Mouse (Mus musculus) heart, postnatal 36 days (tissue): ENCODE data around the gene Olfm2. TPM values are rescaled to one million over a fixed set of nuclear protein-coding genes. Genes with fewer than 3 reads are reported as not detected.
A peak's percentile ranks its signal among the peaks of the same experiment; 100 is the strongest.
"Not testable (repeated sequence)": the region's sequence is repeated elsewhere in the genome, so short reads cannot be mapped to it uniquely, and the experiment has no call there.

Experiments
- DNase-seq, 2 experiments: peaks; one replicate each; pipeline ENCODE4 v3.0.0; 2021 to 2022
- intact Hi-C: fragments of 180-260 bp; cut with DNase I; formaldehyde crosslinking; loops from one replicate; pipeline ENCODE4 v1.15.1; 2025
- total RNA-seq, 2 experiments: library from RNA; stranded (reverse); gene quantifications; 2 replicates each; pipeline ENCODE4 v1.2.3; 2021

Gene Olfm2
- total RNA-seq, 2 experiments from 2014 or later: 0.19 to 0.31 TPM

DNA sequence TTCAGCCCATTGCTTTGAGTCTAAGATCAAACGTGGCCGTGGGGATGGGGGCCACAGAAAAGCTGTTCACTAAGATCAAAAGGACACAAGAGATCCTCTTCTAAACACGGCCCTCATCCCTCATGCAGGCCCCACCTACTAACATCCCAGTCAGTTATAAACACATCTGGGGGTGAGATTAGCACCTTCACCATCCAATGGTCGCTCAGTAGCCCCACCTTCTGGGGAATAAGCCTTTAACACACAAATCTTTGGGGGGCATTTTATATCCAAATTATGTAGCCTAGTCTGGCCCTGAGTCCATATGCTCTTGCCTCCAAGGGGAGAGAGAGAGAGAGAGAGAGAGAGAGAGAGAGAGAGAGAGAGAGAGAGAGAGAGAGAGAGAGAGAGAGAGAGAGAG, 40.2 kb downstream of the Olfm2 start:
- intact Hi-C loops: no loop called here

DNA sequence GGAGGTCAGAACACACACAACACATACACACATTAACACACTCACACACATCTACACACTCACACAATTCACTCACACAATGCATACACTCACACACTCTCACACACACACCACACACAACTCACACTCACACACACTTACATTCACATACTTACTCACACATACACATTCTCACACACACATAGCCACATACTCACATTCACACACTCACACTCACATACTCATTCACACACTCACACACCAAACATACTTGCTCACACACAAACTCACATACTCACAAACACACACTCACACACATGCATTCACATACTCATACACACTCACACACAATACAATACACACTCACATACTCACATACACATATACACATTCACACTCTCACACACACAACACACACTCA, 40.7 kb downstream of the Olfm2 start:
- DNase-seq: no peak
- intact Hi-C loops: no loop called here

More for the DNA sequence above, 40.2 kb downstream of the Olfm2 start:
- no peak for DNase-seq

DNA sequence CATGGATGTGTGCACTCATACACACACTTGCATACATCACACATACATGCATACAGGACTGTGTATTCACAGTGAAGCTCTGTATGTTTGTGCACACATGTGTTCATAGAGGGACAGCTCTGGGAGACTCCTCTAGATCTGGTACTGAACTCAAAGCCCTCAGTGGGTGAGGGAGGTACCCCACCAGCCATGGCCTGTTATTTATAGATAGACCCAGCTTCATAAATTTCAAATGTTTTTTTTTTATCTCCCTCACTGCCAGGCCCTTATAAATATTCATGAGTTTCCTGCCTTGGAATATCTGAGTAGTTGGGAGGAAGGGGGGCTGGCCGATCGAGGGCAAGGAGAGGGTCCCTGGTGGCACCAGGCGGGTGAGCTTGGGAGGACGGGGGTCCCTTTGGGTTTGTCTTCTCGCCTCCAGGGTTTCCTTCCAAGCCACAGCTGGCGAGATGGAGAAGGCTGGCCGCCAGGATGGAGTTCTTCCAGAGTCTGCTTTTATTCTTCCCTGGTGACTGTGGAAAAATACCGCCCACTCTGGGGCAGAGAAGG, 42.2 kb downstream of the Olfm2 start:
- DNase-seq: peak in 1 of 2 experiments; percentile 29
- intact Hi-C loops: no loop called here

DNA sequence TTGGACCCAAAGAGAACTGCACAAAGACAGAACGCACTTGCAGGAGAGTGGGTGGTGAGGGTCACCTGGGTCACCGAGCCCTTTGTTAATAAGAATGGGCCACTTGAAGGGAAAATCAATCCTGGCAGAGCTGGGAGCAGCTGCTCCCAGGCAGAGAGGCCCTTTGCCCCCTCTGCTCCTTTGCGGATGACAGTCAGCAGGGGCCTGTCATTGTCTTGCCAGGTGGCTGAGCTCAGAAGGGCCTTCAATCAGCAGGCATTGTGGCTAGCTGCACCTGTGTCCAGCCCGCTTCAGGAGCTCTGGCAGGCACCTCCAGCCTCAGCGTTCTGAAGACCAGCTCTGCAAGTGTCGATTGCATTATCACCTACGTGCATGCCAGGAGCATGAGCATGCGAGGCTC, 48.7 kb downstream of the Olfm2 start:
- DNase-seq: no peak
- intact Hi-C loops: no loop called here

DNA sequence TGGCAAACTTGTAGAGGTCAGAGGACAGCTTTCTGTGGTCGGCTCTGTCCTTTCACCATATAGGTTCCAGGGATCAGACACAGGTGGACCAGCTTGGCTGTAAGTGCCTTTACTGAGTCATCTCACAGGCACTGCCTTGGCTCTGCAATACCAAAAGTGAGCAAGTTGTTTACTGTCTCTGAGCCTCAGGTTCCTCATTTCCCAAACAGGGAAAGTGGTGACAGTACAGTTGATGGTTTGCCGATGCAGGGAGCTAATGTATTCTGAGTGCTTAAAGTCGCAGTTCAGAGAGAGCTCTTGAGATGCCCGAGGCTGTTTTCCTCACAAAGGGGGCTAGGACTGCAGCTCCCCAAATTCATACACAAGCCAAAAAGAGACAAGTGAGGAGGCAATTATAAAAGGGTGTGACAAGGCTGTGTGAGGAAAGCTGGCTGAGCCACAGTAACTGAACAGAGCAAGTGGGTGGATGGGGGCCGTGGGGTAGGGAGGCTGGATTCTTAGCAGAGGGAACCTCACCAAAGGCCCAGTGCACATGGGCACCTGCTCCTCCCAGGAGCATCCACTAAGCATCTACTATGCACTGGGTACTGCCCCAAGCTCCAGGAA, 49.9 kb downstream of the Olfm2 start:
- intact Hi-C loops: no loop called here
- no peak for DNase-seq

DNA sequence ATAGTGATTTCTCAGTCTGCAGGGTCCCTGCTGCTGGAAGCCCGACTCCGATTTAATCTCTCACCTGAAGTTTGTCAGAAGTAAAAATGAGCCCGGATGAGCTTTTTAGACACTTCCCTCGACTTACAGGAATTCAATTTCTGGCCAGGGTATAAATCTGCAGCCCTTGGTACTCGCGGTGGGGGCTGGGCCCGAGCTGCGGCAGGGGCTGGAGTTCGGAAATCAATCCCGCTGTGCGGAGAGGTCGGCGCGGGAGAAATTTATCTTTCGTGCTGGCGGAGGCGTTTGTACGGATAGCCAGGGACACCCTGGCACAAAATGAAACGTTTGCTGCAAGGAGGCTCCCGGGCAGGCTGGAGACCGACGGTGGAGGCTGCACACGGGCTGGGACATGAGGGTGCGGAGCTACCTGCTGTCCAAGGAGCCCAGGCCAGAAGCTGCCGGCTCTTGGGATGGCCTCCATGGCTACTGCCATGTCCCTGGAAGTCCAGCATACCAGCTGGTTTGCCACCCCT, 51.4 kb downstream of the Olfm2 start:
- intact Hi-C loops: no loop called here
- no peak for DNase-seq

DNA sequence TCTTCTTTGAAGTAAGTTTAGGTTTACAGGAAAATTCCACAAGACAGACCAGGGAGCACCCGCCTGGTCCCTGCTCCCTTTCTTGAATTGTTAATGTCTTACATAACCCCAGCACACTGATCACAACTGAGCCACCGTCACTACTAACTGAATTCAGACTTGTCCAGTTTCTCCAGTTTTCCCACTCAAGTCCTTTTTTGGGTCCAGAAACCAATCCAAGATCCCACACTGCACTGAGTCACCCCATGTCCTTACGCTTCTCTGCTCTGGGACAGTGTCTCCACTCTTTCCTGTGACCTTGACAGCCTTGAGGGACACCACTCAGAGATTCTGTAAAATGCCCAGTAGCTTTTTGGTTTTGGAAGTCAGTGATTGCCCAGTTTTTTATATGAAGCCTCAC, 53.3 kb downstream of the Olfm2 start:
- DNase-seq: no peak
- intact Hi-C loops: no loop called here

DNA sequence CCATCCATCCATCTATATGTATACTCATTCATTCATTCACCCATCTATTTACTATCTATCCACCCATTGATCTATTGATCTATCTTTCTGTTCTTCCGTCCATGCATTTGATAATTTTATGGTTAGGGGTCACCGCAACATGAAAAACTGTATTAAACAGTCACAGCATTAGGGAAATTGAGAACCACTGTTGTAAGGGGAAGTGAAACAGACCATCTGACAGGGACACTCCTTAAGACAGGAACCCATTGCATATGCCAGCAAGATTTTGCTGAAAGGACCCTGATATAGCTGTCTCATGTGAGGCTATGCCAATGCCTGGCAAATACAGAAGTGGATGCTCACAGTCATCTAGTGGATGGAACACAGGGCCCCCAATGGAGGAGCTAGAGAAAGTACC, 55.7 kb downstream of the Olfm2 start:
- DNase-seq, intact Hi-C loops: not testable (repeated sequence)

DNA sequence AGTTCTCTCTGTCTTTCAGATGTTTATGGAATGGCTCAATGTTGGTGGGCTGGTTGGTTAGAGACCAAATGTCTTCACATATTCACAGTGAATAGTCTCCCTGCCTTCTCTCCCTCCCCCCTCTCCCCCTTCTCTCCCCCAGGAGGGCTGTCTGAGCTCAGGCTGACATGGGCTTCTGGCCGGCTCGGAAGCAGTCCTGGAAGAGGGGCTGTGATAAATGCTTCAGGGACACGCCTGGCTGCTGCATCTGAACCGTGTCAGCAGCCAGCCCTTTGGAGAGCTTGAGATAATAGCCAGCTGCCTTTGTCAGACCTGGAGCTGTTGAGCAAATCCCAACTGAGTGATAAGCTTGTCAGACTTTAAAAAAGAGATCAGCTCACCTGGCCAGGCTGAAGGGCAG, 56.2 kb downstream of the Olfm2 start:
- intact Hi-C loops: no loop called here
- DNase-seq: no peak

DNA sequence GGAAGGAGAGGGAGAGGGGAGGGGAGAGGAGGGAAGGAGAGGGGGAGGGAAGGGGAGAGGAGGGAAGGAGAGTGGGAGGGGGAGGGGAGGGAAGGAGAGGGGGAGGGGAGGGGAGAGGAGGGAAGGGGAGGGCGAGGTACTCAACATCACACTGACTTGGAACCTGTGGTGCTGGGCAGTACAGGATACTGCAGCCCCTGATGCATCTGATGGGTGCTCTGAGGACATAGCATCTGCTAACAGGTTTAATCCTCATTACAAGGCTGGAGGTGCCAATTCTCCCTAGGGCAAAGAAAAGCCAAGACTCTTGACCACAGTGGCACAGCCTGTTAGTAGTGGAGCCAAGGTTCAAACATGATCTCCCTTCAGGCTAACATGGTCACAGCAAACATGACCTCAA, 56.7 kb downstream of the Olfm2 start:
- intact Hi-C loops: no loop called here
- no peak for DNase-seq

DNA sequence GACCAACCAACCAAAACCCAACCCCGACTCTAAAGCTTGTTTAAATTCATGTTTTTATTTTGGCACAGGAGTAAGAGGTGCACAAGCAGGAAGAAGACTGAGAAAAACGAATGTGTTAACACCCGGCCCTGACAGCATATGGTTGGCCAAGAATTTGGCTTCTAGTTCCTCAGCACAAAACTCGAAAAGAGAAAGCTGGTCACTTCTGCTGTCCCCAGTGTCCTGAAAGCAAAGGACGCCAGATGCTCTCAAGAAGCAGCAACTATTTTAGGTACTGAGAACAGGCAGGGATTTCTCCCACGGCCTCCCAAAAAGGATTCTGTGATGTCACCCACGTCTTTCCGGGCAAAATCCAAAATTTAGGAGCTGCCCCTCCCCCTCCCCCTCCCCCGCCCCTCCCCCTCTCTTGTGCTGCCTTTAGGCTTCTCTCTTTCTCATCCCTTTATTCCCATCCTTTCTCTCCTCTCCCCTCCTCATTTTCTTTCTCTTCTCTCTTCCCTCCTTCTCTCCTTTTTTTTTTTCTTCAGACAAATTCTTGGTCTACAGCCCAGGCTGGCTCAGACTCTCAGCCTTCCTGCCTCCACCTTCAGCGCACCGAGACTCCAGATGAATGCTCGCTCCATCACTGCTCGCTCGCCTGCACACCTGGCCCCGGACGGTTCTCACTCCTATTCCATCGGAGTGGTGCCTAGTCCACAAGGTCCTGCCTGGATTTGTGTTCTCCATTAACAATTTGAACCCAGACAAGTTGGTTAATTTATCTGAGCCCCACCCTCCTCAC, 60.9 kb downstream of the Olfm2 start:
- intact Hi-C loops: no loop called here
- no peak for DNase-seq

DNA sequence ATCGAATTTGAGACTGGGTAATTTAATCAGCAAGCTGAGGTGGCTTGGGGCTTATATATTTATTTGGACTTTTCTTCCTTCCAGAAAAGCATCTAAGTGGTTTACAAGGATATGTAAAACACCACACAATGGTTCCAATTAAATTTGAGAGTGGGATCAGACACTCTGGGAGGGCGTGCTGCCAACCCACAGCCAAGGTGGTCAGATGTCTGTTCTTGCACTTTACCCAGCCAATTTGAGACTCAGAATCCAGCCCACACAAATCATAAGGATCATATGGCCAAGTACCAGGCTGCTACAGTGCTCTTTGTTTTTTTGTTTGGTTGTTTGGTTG, 63.8 kb downstream of the Olfm2 start:
- intact Hi-C loops: no loop called here
- no peak for DNase-seq

DNA sequence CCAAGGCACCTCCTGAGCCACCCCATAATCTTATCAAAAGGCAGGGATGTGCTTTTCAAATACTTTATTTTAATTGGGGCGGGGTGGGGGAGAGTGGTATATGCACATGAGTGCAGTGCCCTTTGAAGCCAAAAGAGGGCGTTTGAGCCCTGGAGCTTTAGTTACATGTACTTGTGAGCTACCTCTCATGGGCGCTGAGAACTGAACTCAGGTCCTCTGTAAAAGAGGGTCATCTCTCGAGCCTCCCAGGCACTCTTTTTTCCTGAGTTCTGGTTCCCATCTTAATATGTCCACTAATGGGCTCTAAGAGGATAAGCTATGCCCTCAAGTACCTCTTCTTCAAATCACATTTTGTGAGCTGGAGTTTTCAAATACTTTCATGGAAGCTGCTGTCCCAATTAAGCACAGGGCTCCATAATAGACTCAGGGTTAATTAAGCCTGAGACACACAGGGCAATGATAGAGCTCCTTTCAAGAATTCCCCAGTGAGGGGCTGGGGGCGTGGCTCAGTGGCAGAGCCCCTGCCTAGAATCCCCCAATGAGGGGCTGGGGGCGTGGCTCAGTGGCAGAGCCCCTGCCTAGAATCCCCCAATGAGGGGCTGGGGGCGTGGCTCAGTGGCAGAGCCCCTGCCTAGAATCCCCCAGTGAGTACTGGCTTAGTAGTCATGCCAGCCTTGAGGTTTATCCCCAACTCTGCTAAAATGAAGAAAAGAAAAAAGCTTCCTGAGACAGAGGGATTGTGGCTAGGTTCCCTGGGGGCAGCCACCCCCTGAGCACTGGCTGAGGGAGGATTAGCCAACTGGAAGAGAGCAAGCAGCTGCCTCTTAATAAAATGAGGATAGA, 64.4 kb downstream of the Olfm2 start:
- intact Hi-C loops: no loop called here
- no peak for DNase-seq

DNA sequence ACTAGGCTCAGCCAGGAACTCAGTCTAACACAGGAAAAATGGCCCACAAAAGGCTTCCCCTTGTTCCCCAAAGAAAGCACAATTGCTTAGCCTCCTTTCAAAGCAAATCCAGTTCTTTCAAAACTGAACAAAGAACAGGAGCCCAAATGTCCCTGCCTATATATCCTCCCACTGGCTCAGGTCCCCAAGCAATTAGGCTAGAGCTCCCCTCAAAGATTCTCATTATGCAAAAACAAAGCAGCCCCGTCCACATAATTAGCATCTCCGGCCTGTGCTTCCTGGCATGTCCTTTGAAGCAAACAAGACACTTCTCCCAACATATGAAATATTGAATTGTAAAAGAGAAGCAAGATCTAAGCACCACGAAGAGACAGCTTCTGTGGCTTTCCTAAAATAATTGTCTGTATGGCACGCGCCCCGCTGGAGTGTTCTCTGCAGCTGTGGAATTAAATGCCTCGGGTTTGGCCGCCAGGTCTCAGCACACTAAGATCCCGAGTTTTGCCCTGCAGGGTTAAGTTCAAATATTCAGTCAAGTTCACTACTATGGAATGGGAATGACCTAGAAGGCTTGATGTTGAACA, 65.7 kb downstream of the Olfm2 start:
- no peak for DNase-seq
- intact Hi-C loops: no loop called here

DNA sequence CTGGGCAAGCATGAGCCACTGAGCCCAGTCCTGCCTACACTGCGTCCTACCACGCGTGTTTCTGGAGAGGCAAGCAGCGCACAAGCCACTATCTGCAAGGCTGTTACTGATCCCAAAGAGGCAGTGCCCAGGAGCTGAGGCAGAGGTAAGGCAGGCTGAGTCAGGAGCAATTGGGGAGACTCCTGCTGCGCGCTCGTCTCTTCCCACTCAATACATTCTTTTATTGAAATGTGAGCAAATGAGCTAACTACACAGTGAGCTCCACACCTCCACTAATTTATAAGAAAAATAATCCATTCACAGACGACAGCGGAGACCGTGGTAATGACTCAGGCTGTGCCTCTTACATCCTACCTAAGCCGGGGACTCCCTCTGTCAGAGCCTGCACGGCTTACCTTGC, 68.3 kb downstream of the Olfm2 start:
- intact Hi-C loops: no loop called here
- no peak for DNase-seq

DNA sequence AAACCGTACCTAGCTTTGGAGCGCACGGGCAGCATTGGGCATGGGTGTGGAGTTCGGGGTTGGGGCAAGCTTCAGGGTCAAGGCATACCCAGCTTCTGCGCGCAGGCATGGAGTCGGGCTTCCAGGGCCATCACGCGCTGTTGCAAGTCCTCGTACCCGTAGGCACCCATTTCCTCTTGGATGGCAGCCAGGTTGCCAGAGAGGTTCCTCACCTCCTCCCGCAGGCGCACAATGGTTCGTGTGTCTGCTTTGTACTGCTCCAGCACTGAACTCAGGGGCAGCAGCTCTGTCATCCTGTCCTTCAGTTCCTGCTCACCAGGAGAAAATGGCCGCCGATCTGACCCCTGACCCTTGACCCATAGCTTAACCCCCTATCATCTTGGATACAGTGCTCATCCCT, 74.1 kb downstream of the Olfm2 start:
- intact Hi-C loops: no loop called here

DNA sequence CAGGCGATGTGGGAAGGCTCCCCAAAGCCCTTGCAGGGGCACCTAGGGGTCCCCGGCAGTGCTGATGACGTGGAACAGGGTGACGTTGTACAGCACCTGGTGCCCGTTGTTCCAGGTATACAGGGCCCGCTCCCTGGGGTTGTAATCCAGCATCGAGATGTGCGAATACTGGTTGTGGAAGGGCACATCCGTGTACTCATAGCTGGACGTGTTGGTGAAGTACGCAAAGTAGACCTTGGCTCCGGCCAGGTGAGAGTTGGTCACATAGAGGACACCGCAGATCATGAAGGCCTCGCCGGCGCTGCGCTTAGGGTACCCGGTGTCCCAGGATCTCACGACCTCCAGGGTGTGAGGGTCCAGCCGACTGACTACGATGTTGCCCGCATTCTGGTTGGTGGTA, 78.1 kb downstream of the Olfm2 start:
- no peak for DNase-seq
- intact Hi-C loops: no loop called here

More for the DNA sequence above, 74.1 kb downstream of the Olfm2 start:
- DNase-seq: no peak

DNA sequence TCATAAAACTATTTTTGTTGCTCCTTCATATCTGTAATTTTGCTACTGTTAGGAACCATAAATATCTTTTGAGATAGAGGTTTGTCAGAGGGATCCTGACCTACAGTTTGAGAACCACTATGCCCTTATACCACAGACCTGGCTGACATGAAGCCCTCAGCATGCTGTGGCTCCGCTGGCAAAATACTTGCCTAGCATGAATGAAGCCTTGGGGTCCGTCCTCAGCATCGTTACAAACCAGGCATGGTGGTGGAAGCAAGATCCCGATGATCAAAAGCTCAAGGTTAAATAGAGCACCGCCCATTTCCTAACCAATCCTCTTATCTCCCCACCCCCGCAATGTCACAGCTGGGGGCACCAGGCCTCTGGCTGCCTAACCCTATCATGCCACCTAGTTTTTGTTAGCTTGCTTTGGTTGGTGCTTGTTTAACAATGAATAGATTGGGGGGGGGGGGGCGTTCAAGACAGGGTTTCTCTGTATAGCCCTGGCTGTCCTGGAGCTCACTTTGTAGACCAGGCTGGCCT, 79.6 kb downstream of the Olfm2 start:
- DNase-seq: no peak
- intact Hi-C loops: no loop called here

DNA sequence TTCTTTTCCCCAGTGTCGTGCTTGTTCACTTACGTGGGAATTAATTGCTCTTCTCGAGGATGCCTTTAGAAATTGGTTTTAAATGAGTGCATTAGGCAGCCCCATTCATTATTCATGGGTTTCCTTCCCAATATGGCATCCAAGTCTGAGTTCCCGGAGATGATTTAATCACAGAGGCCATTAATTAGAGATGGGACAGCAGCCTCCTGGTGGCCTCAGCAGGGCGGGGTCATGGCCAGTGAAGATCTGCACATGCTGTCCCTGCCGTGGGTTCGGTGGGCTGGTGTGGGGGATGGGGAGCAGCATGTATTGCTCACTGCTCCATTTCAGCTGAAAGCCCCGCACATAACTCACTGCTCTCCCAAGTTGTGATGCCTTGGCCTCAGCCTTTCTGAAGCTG, 80.2 kb downstream of the Olfm2 start:
- DNase-seq: no peak
- intact Hi-C loops: no loop called here

DNA sequence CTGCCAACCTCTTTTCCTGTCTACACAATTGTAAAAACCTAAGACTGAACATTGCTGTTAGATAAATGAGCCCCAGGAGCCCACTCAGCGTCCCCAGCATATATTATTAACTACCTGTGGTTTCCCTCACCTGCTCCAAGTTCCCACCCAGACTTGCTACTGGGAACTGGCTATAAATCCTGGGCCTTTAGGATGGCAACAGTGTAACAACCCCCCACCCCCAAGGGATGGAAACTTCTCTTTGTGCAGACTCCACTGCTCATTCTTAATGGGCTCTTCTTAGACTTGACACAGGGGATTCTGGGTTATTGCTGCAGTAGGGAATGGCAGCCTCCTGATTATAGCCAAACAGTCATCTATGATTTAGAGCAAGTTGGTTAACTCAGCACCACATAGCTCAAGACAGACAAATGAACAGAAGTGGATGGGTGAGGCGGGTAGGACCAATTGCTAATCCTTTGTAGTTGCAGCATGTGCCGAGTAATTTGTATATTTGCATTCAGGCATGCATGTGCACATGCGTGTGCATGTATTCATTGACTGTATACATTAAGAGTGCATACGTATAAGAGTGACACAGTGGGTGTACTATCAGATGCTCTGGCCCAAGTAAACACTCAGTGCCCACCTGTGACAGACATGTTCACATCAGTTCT, 81.0 kb downstream of the Olfm2 start:
- no peak for DNase-seq
- intact Hi-C loops: loop anchor here (5.0 kb wide), 2 partner anchors 172 to 198 kb away; no protein-coding TSS in a partner anchor
